Mouse (Mus musculus): ENCODE measurements around the gene Rab8b.
"Not testable (repeated sequence)": the region's sequence is repeated elsewhere in the genome, so short reads cannot be mapped to it uniquely, and the experiment has no call there.

Rab8b gene

DNA sequence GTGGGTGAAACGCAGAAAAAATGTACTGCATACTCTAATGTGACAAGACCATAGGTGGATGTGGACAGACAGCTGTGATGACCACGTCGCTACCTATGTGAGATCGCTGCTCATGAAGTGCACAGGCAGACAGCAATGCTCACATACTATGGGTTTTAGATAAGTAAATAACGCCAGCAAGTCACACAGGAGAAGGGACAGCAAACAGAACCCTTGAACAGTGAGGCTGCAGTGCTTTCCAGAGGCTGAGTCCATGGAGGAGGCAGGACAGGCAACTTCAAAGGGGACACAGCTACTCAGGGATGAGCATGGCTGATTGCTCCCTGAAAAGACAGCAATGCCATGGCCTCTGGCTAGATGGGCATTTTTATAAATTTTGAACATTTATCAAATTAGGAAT, 72.7 kb downstream of the Rab8b start:
- in situ Hi-C loops (cut with MboI, MseI), result no loop called here

DNA sequence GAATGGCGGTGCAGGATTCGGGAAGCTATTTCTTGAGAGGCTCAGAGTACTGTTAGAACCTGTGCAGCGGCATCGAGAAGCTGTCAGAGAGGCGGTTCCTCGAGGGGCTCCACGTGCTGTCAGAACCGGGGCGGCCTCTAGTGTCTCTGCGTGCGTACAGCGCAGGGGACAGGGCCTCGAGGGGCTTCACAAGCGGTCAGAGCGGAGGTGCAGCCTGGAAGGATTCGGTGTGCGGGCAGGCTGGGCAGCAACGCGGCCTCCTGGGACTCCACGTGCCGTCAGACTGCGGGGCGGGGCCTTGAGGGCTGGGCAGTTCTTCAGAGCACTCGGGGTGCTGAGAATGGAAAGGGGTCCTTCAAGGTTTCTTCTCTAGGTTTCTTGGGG, 84.4 kb downstream of the Rab8b start:
- in situ Hi-C loops (cut with MboI, MseI), result no loop called here

DNA sequence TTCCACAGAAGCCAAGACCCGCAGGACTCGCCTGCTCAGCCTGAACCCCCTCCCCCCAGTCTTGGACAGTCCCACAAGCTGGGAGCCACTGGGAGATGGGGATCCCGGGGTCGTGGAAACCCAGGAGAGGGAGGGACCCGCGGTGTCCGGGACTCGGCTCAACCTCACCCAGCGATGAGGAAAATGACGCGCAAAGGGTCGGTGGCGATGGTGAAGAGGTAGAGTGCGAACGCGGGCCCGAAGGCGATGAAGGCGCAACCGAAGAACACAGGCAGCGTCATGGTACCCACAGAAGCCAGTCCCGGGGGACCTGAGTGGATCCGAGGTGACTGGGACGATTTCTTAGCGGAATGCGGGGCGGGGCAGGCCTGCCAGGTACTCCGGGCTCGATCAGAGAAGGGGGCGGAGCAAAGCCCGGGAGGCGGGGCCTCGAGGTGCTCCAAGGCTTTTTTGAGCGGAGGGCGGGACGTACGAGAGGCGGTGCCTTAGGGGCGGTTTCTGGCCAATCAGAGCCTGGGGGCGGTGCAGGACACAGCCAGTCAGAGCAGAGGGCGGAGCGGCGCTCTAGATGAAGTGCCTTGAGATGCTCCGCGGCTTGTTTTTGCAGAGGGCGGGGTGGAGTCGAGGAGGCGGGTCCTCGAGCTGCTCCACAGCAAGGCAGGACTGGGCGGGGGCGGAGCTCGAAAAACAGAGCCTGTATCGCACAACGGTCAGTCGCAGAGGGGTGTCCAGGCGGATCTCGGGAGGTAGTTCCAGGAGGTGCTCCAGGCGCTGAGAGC, 85.0 kb downstream of the Rab8b start, which contains the start of gene Aph1c:
Gene Aph1c, minus strand, starts transcription at position 409 of the 779 bp plus-strand sequence.
- in situ Hi-C loops (cut with MboI, MseI), result no loop called here

DNA sequence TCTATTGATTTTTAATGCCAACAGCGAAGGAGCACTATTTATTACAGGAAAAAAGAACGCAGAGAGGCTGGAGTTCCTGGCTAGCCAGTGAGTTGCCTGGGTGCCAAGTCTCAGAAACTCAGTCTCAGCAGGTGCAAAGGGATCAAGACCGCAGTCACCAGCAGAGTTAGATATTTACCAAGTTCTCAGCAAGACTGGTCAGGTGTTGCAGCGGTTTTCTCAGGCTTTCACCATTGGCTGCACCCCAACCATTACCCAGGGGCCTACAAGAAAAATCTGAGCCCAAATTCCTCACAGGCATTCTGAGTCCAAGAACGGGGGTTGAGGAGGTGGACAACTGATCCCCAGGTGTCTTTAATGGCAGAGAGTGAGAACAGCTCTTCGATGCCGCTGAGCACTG, 85.6 kb downstream of the Rab8b start:
- in situ Hi-C loops (cut with MboI, MseI), result no loop called here

DNA sequence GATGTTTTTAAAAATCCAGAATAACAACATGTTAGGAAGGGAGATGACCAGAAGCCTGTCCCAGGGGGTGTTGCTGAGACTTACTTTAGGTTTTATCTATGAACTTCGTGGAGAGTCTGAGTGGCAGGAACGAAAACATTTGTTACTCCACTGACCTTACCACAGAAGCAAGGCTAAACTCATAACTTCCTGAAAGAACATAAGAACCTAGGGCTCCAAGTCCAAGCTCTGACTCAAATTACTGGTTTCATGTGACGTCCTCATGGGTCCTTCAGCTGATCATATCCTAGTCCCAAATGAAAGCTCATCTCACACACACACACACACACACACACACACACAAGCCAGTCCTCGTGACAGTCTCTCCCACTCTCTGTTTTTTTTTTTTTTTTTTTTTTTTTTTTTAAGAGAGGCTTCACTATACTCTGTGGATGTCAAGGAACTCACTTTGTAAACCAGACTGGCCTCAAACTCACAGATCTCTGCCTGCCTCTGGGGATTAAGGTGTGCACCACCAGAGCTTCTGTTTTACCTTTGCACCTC, 87.0 kb downstream of the Rab8b start:
- in situ Hi-C loops (cut with MboI, MseI), result no loop called here

DNA sequence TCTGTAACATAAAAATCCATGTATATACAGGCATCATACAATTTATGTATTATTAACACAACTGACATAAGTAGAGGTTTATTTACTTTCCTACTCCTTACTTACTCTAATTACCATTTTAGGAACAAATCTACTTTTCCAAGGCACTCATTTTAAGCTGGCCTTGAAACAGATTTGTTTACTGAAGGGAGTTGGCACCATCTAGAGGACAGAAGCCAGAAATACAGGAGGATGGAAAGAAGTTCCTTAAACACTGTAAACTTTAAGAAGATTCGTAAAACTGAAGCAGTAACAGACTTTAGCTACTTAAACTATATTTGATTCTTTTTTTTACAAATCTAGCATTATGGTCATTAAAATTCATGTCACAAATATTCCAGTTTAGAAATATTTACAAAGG, 93.5 kb downstream of the Rab8b start:
- in situ Hi-C loops (cut with MboI, MseI), result no loop called here

DNA sequence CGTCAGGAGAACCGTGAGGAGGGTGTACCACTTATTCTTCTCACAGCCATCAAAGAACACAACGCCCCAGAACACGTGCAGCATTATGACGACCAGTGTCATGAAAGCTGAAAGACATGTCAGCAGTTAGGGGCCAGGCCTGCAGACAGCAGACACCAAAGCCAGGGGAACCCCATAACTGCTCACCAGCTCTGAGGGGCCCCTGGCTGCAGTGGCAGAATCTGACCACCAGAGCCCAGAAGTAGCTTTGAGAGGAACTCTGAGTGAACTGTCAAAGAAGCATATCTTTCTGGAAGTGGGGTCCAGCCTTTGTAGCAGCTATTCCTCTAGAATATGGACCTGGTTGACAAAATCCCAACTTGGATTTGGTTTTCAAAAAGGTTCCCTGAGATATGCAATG, 97.2 kb downstream of the Rab8b start:
- in situ Hi-C loops (cut with MboI, MseI), result loop anchor here (5.0 kb wide), 1 partner anchor 40 kb away; no protein-coding TSS in a partner anchor

DNA sequence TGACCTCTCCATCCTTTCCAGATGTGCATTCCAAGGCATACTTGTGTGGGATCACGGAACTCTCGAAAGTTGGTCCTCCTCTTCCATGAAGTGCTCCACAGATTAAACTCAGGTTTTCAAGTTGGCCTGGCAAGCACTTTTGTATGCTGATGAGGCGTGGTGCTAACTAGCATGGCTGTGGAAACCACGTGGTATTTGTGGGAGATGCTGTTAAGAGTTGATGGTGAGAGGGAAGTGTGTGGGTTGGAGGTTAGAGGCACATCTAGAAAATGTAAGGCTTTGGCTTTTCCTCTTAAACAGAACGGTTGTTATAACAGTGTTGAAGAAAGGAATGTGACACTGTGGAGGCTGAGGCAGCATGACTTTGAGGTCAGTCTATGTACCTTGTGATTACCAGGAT, 98.5 kb downstream of the Rab8b start:
- in situ Hi-C loops (cut with MboI, MseI), result loop anchor here (5.0 kb wide), 1 partner anchor 39 kb away; no protein-coding TSS in a partner anchor

DNA sequence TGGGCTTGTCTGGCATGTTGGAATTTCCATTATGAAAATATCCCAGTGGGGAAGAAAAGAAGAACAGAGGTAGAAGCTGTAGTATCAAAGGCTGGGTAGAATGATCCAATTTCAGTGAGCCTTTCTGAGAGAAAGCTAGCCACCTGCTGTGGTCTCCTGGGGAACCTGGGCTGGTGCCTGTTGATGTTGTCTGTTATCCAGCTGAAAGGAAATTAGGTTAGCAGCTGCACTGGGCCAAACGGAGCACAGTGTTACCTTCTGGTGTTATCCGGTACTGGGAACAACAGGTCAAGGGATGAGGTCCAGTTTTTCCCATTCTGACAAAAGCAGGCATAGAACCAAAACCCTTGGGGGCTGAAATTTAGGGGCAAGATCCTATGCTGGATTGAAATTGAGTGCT, 106.1 kb downstream of the Rab8b start:
- in situ Hi-C loops (cut with MboI, MseI), result no loop called here

DNA sequence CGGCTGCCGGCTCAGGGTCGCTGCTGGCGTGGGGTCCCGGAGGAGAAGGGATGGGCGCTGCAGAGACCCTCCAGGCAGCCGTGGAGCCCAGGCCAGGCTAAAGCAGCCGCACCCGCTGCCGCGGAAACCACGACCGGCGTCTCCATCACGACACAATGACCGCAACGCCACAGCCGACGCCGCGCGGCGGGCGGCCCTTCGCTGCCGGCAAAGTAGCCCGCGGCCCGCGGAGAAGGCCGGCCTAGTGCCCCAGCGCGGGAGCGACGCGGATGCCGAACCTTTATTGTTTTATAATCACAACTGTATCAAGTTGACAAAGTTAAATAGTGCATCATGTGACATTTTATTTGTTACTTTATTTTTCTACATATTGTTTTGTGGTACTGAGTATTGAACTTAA, 113.5 kb downstream of the Rab8b start:
- in situ Hi-C loops (cut with MboI, MseI), result not testable (repeated sequence)

DNA sequence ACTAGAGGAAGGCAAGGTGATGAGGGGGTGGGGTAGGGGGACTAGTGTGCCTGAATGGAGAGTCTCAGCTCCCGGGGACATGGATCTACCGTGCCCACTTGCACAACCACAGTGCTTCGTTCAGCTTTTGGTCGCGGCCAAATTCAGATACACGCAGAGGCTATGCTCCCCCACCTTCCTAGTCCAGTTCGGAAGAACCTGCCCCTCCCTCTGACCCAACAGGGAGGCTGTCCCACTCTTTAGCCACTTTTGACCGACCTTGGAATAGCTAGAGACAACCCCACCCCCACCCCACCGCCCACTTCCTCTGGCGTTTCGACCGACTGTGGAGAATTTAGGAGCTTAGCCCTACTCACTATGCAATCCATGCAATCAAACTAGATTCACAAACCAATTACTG, 117.5 kb downstream of the Rab8b start:
- in situ Hi-C loops (cut with MboI, MseI), result no loop called here

DNA sequence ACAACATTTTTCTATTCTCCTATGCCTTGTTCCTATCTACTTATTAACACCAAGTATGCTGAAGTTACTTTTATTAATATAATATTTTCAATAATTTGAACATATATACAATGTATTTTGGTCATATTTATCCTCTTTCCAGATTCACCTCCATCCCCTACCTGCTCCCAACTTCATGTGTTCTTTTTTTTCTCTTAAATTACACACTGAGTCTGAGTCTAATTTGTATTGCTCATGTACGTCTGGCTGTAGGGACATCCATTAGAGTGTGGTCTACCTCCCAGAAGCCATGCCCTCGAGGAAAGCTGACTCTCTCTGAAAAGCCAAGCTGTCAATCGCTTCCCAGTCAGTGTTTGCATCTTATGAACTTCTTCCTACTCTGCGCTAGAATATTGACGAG, 122.7 kb downstream of the Rab8b start, which contains the start of gene Gm10647:
Gene Gm10647, plus strand, starts transcription at position 301 of the 400 bp plus-strand sequence.
- in situ Hi-C loops (cut with MboI, MseI), result loop anchor here (5.0 to 10.0 kb wide), 2 partner anchors 74 to 282 kb away; partner anchors contain the start of gene Fbxl22

DNA sequence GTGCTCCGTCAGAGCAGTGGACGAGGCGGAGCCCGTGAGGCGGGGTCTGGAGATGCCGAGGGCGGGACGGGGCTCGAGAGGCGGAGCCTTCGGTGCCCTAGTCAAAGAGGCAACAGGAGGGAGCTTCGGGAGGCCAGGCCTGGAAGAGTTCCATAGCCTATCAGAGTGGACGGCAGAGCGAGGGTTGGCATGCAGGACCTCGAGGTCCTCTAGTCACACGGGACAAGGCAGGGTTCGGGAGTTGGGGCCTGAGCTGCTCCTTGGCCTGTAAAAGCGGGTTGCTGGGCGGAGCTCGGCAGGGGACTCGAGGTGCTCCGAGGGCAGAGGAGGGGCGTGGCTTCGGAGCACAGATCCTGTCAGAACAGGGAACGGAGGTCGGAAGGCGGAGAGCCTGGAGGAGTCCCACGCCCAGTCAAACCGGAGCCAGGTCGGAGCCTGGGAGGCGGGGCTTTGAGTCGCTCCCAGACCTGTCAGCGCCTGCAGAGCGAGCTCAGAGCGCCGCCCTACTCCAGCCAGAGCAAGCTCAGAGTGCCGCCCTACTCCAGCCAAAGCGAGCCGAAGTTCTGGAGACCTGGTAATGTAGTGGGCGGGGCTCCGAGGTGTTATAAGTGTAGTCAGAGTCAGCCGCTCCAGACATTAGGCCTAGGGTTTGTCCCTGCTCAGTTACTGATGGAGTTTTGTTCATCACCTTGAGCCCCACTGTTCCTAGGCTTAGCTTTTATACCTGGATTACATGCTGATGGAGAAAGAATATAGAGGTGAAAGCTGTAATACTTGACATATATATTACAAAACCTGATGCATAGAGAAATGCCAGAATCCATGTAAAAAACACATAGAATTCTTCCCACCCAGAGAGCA, 123.8 kb downstream of the Rab8b start, which contains the start of gene Aph1b:
Gene Aph1b, minus strand, starts transcription at position 27 of the 861 bp plus-strand sequence.
- in situ Hi-C loops (cut with MboI, MseI), result loop anchor here (5.0 to 10.0 kb wide), 2 partner anchors 73 to 281 kb away; partner anchors contain the start of gene Fbxl22

DNA sequence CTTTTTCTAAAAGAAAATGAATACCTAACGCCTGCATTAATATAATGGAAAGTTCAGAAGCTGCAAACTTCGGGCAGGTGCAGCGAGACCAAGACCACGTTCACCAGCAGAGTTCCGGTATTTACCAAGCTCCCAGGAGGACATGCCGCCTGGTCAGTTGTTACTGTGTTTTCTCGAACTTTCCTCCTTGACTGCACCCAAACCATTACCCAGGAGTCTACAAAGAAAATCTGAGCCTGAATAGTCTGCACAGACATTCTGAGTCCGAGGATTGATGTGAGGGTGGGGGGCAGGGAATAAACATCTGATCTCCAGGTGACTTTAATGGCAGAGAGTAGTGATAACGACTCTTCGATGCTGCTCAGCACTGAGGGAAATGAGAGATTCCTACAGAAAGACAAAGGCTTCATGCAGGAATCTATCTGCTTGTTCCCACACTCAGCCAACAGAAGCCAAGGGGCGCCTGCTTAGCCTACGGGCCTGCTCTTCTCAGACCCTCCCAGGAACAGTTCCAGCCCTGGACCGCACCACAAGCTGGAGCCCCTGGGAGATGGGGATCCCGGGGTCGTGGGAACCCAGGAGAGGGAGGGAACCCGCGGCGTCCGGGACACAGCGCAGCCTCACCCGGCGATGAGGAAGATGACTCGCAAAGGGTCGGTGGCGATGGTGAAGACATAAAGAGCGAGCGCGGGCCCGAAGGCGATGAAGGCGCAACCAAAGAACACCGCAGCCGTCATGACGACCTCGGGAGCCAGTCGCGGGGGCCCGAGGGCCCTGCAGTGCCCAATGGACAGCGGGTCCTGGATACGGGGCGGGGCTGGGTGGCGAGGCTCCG, 124.6 kb downstream of the Rab8b start:
- in situ Hi-C loops (cut with MboI, MseI), result loop anchor here (5.0 to 10.0 kb wide), 2 partner anchors 73 to 280 kb away; partner anchors contain the start of gene Fbxl22
